Mouse (Mus musculus): ENCODE measurements around the gene Apon. TPM values are rescaled to one million over a fixed set of nuclear protein-coding genes. Genes with fewer than 3 reads are reported as not detected.
"Not testable (repeated sequence)": the region's sequence is repeated elsewhere in the genome, so short reads cannot be mapped to it uniquely, and the experiment has no call there.

Apon gene
- polyA plus RNA-seq, 1 experiment from 2014 or later: 42.4 TPM

DNA sequence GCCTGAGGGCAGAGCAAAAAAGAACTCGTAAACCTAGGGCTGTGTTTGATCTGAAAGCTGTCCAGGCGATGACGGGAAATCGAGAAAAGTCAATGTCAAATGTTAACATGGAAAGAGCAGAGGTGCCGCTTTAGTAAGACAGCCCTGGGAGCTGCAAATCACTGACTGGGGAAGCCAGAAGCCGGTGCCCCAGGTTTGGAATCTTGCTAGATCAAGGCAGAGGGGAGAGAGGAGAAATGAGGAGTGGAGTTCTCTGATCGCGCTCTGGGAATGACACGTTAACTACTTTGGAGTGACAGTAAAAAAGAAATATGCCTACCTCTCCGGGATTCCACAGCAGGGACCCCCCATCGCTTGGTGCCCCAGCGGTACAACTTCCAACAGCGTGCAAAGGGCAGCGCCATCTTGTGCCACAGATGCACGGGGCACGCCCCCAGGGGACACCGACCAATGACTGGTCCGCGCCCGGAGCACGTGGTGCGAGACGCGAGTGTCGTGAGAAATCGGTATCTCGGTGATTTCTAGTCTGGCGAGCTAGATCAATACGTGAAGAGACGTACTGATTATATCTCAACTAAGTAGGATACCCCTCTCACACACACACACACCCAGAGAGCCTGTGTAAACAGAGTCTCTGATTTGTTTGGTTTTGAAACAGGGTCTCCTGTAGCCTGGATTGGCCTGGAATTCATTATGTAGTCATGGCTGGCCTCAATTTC, 42.3 kb upstream of the Apon start, which contains the start of gene Spryd4:
Gene Spryd4 (minus strand): TSS at position 418 of the 719 bp plus-strand sequence.
- no peaks in the 10 kb centered on the region for H3K9me3 ChIP-seq (ENCODE audit: low read length)
- H3K36me3 ChIP-seq (replicated peaks; ENCODE audit: insufficient read depth, low read length): peaks cover 15% of the 10 kb centered on the region
- H3K4me2 ChIP-seq (ENCODE audit: low read depth, low read length): peak within 1 kb of the TSS; percentile 79
- H3K27ac ChIP-seq (ENCODE audit: low read depth): peak within 1 kb of the TSS; percentile 83
- H3K27me3 ChIP-seq (ENCODE audit: insufficient read depth, low read length): no peaks in the 10 kb centered on the region
- peak; percentile 88 for ATAC-seq
- H3K4me3 ChIP-seq (ENCODE audit: low read depth, low read length): peak within 1 kb of the TSS; percentile 68
- peak within 1 kb of the TSS; percentile 63 for H3K9ac ChIP-seq (replicated peaks)
- peaks cover 23% of the 10 kb centered on the region for H3K4me1 ChIP-seq (ENCODE audit: insufficient read depth)
- peak; percentile 93 for DNase-seq
- no peak for TF ChIP-seq EP300 (IDR thresholded peaks at IDR 0.05; ENCODE audit: low read depth)
- peak; percentile 48 for TF ChIP-seq CTCF (IDR thresholded peaks at IDR 0.05; ENCODE audit: low read depth)
- WGBS (ENCODE audit: insufficient replicate concordance): under 1% methylated on average over 30 of the region's 30 CpGs

DNA sequence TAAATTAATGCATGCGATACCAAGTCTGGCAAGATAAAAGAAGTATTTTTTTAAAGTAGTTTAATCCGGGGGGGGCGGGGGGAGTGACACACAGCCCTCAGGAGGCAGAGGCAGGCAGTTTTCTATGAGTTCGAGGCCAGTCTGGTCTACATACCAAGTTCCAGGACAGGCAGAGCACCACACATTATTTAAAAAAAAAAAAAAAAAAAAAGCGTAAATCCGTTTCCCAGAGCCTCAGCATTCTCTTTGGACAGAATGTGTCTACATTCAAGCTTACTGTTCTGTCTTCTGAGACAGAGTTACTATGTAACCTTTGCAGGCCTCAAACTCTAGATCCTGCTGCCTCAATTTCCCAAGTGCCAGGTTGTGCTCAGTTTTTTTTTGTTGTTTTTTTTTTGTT, 41.7 kb upstream of the Apon start:
- TF ChIP-seq EP300 (IDR thresholded peaks at IDR 0.05; ENCODE audit: low read depth): no peak
- no peak for TF ChIP-seq CTCF (IDR thresholded peaks at IDR 0.05; ENCODE audit: low read depth)
- Histone ChIP-seq H3K9me3 (ENCODE audit: low read length) (no peaks in the 10 kb centered on the region), H3K4me3 (ENCODE audit: low read depth, low read length) (peak overlapping the region; percentile 68), H3K27ac (ENCODE audit: low read depth) (peak overlapping the region; percentile 83), H3K9ac (replicated peaks) (peak overlapping the region; percentile 63; the same call in 1 of the 2 replicates), H3K4me1 (ENCODE audit: insufficient read depth) (peaks cover 23% of the 10 kb centered on the region), H3K27me3 (ENCODE audit: insufficient read depth, low read length) (no peaks in the 10 kb centered on the region), H3K4me2 (ENCODE audit: low read depth, low read length) (peak overlapping the region; percentile 79), H3K36me3 (replicated peaks; ENCODE audit: insufficient read depth, low read length) (peaks cover 12% of the 10 kb centered on the region)
- WGBS (ENCODE audit: insufficient replicate concordance): 36% methylated on average over 6 of the region's 6 CpGs
- no peak for DNase-seq
- no peak for ATAC-seq

DNA sequence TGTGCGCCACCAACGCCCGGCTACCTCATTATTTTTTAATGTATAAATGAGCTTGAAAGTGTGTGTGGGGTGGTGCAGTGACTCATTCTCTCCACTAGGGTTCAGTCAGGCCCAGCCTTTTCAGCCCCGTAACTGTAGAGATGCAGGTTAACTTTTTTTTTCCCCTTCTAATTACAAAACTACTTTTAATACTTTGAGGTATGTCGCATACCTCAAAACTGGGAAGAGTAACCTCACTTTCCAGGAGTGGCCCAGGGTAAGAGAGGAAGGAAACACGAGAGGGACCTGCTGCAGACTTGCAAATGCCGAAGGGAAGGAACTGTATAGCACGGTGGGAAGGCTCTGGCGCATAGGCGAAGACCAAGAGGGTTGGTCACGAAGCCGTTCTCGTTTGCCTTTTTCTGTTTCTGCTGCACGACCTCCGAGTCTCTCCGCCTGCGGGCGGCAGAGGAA, 41.0 kb upstream of the Apon start:
- ATAC-seq (peak; percentile 60), DNase-seq (peak; percentile 74)
- Histone ChIP-seq H3K9me3 (ENCODE audit: low read length) (no peaks in the 10 kb centered on the region), H3K27me3 (ENCODE audit: insufficient read depth, low read length) (no peaks in the 10 kb centered on the region), H3K4me2 (ENCODE audit: low read depth, low read length) (peak overlapping the region; percentile 77), H3K27ac (ENCODE audit: low read depth) (no peak overlapping the region), H3K36me3 (replicated peaks; ENCODE audit: insufficient read depth, low read length) (peaks cover 12% of the 10 kb centered on the region), H3K4me1 (ENCODE audit: insufficient read depth) (peaks cover 23% of the 10 kb centered on the region), H3K4me3 (ENCODE audit: low read depth, low read length) (peak overlapping the region; percentile 48), H3K9ac (replicated peaks) (peak overlapping the region; percentile 50)
- WGBS (ENCODE audit: insufficient replicate concordance): 1% methylated on average over 18 of the region's 18 CpGs
- TF ChIP-seq CTCF (IDR thresholded peaks at IDR 0.05; ENCODE audit: low read depth): peak; percentile 85
- TF ChIP-seq EP300 (IDR thresholded peaks at IDR 0.05; ENCODE audit: low read depth): peak; percentile 44; the same call in 1 of the 2 replicates

DNA sequence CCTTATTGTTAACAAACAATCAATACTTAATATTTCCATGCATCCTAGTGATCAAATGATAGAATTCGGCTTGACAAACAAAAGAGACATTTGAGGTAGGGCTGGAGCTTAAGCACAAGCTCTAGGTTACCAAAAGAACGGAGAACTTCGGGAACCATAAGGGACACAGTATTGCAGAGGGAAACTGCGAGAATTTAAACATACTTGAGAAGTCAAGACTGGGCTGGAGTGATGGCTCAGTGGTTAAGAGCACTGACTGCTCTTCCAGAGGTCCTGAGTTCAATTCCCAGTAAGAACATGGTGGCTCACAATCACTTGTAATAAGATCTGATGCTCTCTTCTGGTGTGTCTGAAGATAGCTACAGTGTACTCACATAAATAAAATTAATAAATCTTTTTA, 39.8 kb upstream of the Apon start:
- 88% methylated on average over 4 of the region's 4 CpGs for WGBS (ENCODE audit: insufficient replicate concordance)
- H3K9ac ChIP-seq (replicated peaks); DNase-seq; H3K4me3 ChIP-seq (ENCODE audit: low read depth, low read length); H3K27ac ChIP-seq (ENCODE audit: low read depth); H3K27me3 ChIP-seq (ENCODE audit: insufficient read depth, low read length); ATAC-seq; H3K36me3 ChIP-seq (replicated peaks; ENCODE audit: insufficient read depth, low read length); H3K9me3 ChIP-seq (ENCODE audit: low read length); H3K4me2 ChIP-seq (ENCODE audit: low read depth, low read length): not testable (repeated sequence)
- peaks cover 24% of the 10 kb centered on the region for H3K4me1 ChIP-seq (ENCODE audit: insufficient read depth)

DNA sequence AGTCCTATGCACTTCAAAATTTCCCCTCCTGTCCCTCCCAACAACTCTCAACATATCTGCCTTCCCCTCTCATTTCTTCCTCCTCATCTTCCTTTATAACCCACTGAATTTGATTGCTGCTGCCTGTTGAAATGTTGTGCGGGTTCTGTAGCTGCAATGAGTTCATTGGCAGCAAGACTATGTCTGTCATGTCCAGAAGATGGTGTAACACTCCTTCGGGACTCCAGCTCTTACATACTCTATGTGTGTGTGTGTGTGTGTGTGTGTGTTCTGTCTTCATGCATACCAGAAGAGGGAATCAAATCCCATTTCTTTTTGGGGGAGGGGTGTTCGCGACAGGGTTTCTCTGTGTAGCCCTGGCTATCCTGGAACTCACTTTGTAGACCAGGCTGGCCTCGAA, 38.9 kb upstream of the Apon start:
- peaks cover 28% of the 10 kb centered on the region for H3K4me1 ChIP-seq (ENCODE audit: insufficient read depth)
- 80% methylated on average over 5 of the region's 5 CpGs for WGBS (ENCODE audit: insufficient replicate concordance)
- no peaks in the 10 kb centered on the region for H3K27me3 ChIP-seq (ENCODE audit: insufficient read depth, low read length)
- no peak overlapping the region for H3K4me2 ChIP-seq (ENCODE audit: low read depth, low read length)
- no peak overlapping the region for H3K4me3 ChIP-seq (ENCODE audit: low read depth, low read length)
- no peak overlapping the region for H3K9ac ChIP-seq (replicated peaks)
- ATAC-seq (no peak), DNase-seq (no peak)
- peaks cover 4% of the 10 kb centered on the region; the same call in 1 of the 2 replicates for H3K36me3 ChIP-seq (replicated peaks; ENCODE audit: insufficient read depth, low read length)
- no peak for TF ChIP-seq EP300 (IDR thresholded peaks at IDR 0.05; ENCODE audit: low read depth)
- TF ChIP-seq CTCF (IDR thresholded peaks at IDR 0.05; ENCODE audit: low read depth): 0 out of 2 replicates have a peak, but pooled peaks have one; percentile 10
- no peaks in the 10 kb centered on the region for H3K9me3 ChIP-seq (ENCODE audit: low read length)
- H3K27ac ChIP-seq (ENCODE audit: low read depth): no peak overlapping the region

DNA sequence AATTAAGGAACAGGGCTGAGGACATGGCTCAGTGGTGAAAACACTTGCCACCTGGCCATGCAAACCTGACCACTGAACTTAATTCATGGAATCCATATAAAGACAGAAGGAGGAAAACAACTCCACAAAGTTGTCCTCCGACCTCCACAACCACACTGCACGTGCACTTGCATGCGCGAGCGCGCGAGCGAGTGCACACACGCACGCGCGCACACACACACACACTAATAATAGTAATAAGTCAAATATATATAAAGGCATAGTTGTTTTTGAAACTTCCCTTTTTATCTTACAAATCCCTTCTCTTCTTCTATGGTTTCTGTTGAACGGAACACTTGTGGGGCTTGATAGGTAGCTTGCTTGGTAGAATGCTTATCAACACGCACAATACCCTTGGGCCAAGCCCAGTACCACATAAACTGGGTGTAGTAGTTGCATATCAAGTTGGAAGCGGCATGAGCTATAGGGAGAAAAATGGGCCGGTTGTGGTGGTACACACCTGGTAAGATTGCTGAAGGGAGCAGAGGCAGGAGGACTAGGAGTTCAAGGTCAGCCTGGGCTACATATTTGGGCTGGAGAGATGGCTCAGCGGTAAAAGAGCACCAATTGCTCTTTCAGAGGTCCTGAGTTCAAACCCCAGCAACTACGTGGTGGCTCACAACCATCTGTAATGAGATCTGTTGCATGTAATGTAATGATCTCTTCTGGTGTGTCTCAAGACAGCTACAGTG, 35.3 kb upstream of the Apon start:
- Histone ChIP-seq H3K27me3 (ENCODE audit: insufficient read depth, low read length) (no peaks in the 10 kb centered on the region), H3K4me1 (ENCODE audit: insufficient read depth) (peaks cover 6% of the 10 kb centered on the region), H3K4me3 (ENCODE audit: low read depth, low read length) (no peak overlapping the region), H3K27ac (ENCODE audit: low read depth) (peak overlapping the region; percentile 57), H3K9me3 (ENCODE audit: low read length) (no peaks in the 10 kb centered on the region), H3K36me3 (replicated peaks; ENCODE audit: insufficient read depth, low read length) (no peaks in the 10 kb centered on the region), H3K4me2 (ENCODE audit: low read depth, low read length) (no peak overlapping the region), H3K9ac (replicated peaks) (no peak overlapping the region)
- 65% methylated on average over 18 of the region's 18 CpGs for WGBS (ENCODE audit: insufficient replicate concordance)
- peak; percentile 76 for ATAC-seq
- peak; percentile 92 for TF ChIP-seq EP300 (IDR thresholded peaks at IDR 0.05; ENCODE audit: low read depth)
- no peak for TF ChIP-seq CTCF (IDR thresholded peaks at IDR 0.05; ENCODE audit: low read depth)
- DNase-seq: no peak

Measured in liver, postnatal 0 days (tissue).